Mouse (Mus musculus) ES-E14 (cell line): ENCODE data around the gene Ahdc1. TPM values are rescaled to one million over a fixed set of nuclear protein-coding genes. Genes with fewer than 3 reads are reported as not detected.

Source experiments
- DNase-seq: peaks from one replicate; pipeline ENCODE4 v3.0.0-alpha.2; 2013; ENCODE audit warnings: low read depth, low spot score
- H3K27ac ChIP-seq: 2 replicates; pipeline ENCODE4 v1.5.1; 2012; ENCODE audit warnings: low read depth, mild to moderate bottlenecking, low read length, moderate library complexity, mixed read lengths; ENCODE audit not compliant: poor library complexity, insufficient read depth, severe bottlenecking
- H3K36me3 ChIP-seq: 2 replicates; pipeline ENCODE4 v1.6.1; 2012; ENCODE audit warnings: mild to moderate bottlenecking, low read length, moderate library complexity, mixed read lengths; ENCODE audit not compliant: control insufficient read depth, poor library complexity, insufficient read depth, severe bottlenecking
- H3K4me1 ChIP-seq, 2 experiments: fragments of 150-350 bp in 1 of 2; sonication (generic) in 1 of 2; 2 replicates each; pipeline ENCODE4 v1.6.1; 2012; ENCODE audit warnings: low read length in 2 of 2, mild to moderate bottlenecking in 1 of 2, mixed read lengths in 1 of 2; ENCODE audit not compliant: control insufficient read depth in 2 of 2, insufficient read depth in 2 of 2, poor library complexity in 1 of 2
- H3K4me3 ChIP-seq, 2 experiments: fragments of 150-350 bp in 1 of 2; sonication (generic) in 1 of 2; 2 replicates each; pipeline ENCODE4 v1.5.1; 2012; ENCODE audit warnings: low read length in 2 of 2, low read depth in 1 of 2, mild to moderate bottlenecking in 1 of 2, mixed read lengths in 1 of 2; ENCODE audit not compliant: insufficient read depth in 1 of 2, poor library complexity in 1 of 2, severe bottlenecking in 1 of 2
- H3K9ac ChIP-seq: 2 replicates; pipeline ENCODE4 v1.6.1; 2012; ENCODE audit warnings: low read depth, mild to moderate bottlenecking, low read length, mixed read lengths; ENCODE audit not compliant: poor library complexity, insufficient read depth, severe bottlenecking
- H3K9me3 ChIP-seq: fragments of 150-350 bp; sonication (generic); 2 replicates; pipeline ENCODE4 v1.6.1; 2012; ENCODE audit warnings: low read depth, mild to moderate bottlenecking, low read length; ENCODE audit not compliant: control insufficient read depth, insufficient read depth
- CHD2 ChIP-seq: IDR thresholded peaks from 2 replicates; pipeline ENCODE4 v1.6.1; 2014; ENCODE audit warnings: mild to moderate bottlenecking, low read depth, low read length, inconsistent platforms
- HCFC1 ChIP-seq: IDR thresholded peaks from 2 replicates; pipeline ENCODE4 v1.6.1; 2012; ENCODE audit warnings: low read length, inconsistent platforms, borderline replicate concordance; ENCODE audit not compliant: insufficient read depth
- MAFK ChIP-seq: IDR thresholded peaks from 2 replicates; pipeline ENCODE4 v1.6.1; 2014; ENCODE audit warnings: mild to moderate bottlenecking, low read depth, low read length, inconsistent platforms; ENCODE audit not compliant: insufficient read depth
- ZC3H11A ChIP-seq: IDR thresholded peaks from 2 replicates; pipeline ENCODE4 v1.6.1; 2012; ENCODE audit warnings: low read depth, mild to moderate bottlenecking, inconsistent platforms, low read length, borderline replicate concordance
- ZNF384 ChIP-seq: IDR thresholded peaks from 2 replicates; pipeline ENCODE4 v1.6.1; 2012; ENCODE audit warnings: low read depth, low read length, inconsistent platforms
- in situ Hi-C, 2 experiments: fragments of 600-800 bp; cut with MboI; formaldehyde crosslinking; loops; one replicate each; pipeline ENCODE4 v1.15.1; 2025; ENCODE audit warnings: low sequenced_read_pairs in 2 of 2, inconsistent platforms in 1 of 2; ENCODE audit not compliant: unreplicated experiment in 2 of 2
- total RNA-seq: library from RNA; depleted of rRNA; stranded (reverse); fragments of 300-350 nt; gene quantifications from 2 replicates; pipeline ENCODE4 v1.2.3, GENCODE M21; 2012

Ahdc1 gene
- total RNA-seq, 1 experiment, result 61.8 TPM

- no peak for DNase-seq
- Histone ChIP-seq H3K4me1 (peaks cover 14 to 25% of the 10 kb centered on the region in 2 experiments), H3K36me3 (peaks cover 72% of the 10 kb centered on the region), H3K4me3 (no peak overlapping the region), H3K27ac (no peak overlapping the region), H3K9ac (no peak overlapping the region), H3K9me3 (no peaks in the 10 kb centered on the region)
- in situ Hi-C loops, result no loop called here
- TF ChIP-seq HCFC1 (no peak), MAFK (no peak), CHD2 (no peak), ZC3H11A (no peak), ZNF384 (no peak)
Measured at GRCm38 (mm10) chr4:133058513-133059480, 47.7 kb downstream of the Ahdc1 start.

- no peak for DNase-seq
- Histone ChIP-seq H3K4me3 (no peak overlapping the region), H3K27ac (no peak overlapping the region), H3K9me3 (no peaks in the 10 kb centered on the region), H3K4me1 (peaks cover 10 to 19% of the 10 kb centered on the region in 2 experiments), H3K36me3 (peaks cover 83% of the 10 kb centered on the region), H3K9ac (no peak overlapping the region)
- in situ Hi-C loops, result no loop called here
- TF ChIP-seq ZNF384 (no peak), ZC3H11A (no peak), HCFC1 (no peak), MAFK (no peak), CHD2 (no peak)
Measured at GRCm38 (mm10) chr4:133060702-133061101, 49.6 kb downstream of the Ahdc1 start.

GRCm38 (mm10) chr4:133061798-133062197 lies 50.7 kb downstream of the Ahdc1 start:
- Histone ChIP-seq H3K27ac (no peak overlapping the region), H3K4me1 (peaks cover 9 to 18% of the 10 kb centered on the region in 2 experiments), H3K9ac (no peak overlapping the region), H3K36me3 (peaks cover 87% of the 10 kb centered on the region), H3K4me3 (peak overlapping the region in 1 of 2 experiments; percentile 14; a peak in 1 of 4 replicates), H3K9me3 (no peaks in the 10 kb centered on the region)
- no peak for DNase-seq
- in situ Hi-C loops, result no loop called here
- TF ChIP-seq MAFK (no peak), HCFC1 (no peak), ZC3H11A (no peak)

- Histone ChIP-seq H3K27ac (no peak overlapping the region), H3K9ac (no peak overlapping the region), H3K36me3 (peaks cover 92% of the 10 kb centered on the region), H3K4me3 (peak overlapping the region; percentile 18 to 30; a peak in 2 of 4 replicates), H3K9me3 (no peaks in the 10 kb centered on the region), H3K4me1 (peaks cover 9 to 16% of the 10 kb centered on the region in 2 experiments)
- DNase-seq, result no peak
- TF ChIP-seq HCFC1, result no peak
- no peak for TF ChIP-seq MAFK
- TF ChIP-seq ZNF384, result no peak
- TF ChIP-seq CHD2, result no peak
- TF ChIP-seq ZC3H11A, result no peak
- in situ Hi-C loops, result no loop called here
Measured at GRCm38 (mm10) chr4:133062286-133062685, 51.2 kb downstream of the Ahdc1 start.
